Mouse (Mus musculus): ENCODE data around the gene Psmd14.

The Psmd14 gene

DNA sequence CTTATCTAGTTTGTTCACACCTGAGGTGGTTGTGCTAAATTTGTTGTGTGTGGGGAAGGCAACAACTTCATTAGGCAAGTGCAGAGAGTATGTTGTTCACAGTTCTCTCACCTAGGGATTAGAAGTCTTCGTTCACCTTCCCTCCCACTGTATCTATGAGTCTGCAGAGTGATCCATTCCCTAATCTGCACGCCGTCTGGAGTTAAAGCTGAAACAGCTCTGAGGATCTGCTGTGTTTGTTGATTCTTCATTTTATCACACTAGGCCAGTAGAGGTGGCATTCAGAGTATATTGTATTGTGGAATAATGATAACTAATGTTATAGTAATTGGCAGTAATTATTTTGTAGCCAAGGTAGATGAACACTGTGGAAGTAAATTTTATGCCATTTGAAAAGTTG, 48.5 kb downstream of the Psmd14 start:
- no peak for DNase-seq (ENCODE audit: low spot score)

- DNase-seq (ENCODE audit: low spot score) = no peak
These were observed 53.1 kb downstream of the Psmd14 start for GRCm38 (mm10) chr2:61764470-61765105.

DNA sequence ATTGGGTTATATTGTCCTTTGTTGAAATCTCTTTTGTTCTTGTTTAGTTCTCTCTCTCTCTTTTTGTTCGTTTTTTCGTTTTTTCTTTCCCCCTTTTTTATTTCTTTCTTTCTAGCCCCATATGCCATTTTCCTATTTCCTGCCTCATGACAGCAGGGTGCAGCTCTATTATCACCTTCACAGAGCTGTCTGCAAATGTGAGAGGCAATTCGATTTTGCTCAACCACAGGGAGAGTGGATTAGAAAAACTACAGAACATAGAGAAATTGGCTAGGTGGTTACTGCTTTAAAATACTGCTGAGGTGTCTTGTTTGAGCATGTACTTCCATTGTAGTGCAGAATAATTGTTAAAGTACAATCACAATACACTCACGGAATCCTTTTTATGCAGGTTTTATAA, 54.0 kb downstream of the Psmd14 start:
- DNase-seq (ENCODE audit: low spot score) = no peak

DNA sequence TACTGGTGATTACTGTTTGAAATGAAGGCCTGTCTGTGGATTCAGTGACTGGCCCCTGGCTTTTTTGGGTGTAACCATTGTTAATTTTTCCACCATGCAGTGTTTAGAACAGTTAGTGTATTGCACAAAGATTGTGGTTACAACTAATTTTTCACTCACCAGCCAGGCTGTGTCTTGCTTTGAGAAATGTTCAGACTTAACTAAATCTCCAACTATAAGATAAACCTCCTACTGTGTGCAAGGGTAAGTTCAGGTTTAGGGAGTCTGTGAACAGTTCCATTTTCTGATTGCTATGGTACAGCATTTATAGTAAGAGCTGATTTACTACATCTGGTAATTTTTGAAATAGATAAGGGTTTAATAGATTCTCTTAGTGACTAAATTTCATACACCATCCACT, 69.3 kb downstream of the Psmd14 start:
- DNase-seq (ENCODE audit: low spot score) = no peak

DNA sequence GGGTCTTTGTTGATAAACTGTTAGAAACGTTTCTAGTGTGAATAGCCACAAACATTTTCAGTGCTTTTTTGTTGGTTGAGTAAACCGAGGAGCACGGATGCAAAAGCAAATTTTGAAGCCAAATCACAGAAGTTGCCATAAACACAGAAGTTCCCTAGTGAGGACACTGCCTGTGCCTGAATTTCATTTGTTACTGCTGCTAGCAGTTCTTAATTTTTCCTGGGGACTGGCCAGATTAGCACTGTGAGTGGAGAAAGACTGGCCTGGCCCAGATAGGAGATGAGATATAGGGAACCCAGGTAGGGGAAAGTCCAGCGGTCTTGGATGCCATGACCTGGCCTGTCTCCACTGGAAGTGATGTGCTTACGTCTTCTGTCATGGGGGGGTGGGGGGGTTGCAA, 83.5 kb downstream of the Psmd14 start:
- no peak for DNase-seq (ENCODE audit: low spot score)

GRCm38 (mm10) chr2:61798048-61798447, 86.6 kb downstream of the Psmd14 start:
- no peak for DNase-seq (ENCODE audit: low spot score)

- no peak for DNase-seq (ENCODE audit: low spot score)
These were observed 91.3 kb downstream of the Psmd14 start, which contains the start of gene Tbr1 for GRCm38 (mm10) chr2:61802656-61803251. Gene Tbr1, plus strand, starts transcription at chr2:61802930.

DNA sequence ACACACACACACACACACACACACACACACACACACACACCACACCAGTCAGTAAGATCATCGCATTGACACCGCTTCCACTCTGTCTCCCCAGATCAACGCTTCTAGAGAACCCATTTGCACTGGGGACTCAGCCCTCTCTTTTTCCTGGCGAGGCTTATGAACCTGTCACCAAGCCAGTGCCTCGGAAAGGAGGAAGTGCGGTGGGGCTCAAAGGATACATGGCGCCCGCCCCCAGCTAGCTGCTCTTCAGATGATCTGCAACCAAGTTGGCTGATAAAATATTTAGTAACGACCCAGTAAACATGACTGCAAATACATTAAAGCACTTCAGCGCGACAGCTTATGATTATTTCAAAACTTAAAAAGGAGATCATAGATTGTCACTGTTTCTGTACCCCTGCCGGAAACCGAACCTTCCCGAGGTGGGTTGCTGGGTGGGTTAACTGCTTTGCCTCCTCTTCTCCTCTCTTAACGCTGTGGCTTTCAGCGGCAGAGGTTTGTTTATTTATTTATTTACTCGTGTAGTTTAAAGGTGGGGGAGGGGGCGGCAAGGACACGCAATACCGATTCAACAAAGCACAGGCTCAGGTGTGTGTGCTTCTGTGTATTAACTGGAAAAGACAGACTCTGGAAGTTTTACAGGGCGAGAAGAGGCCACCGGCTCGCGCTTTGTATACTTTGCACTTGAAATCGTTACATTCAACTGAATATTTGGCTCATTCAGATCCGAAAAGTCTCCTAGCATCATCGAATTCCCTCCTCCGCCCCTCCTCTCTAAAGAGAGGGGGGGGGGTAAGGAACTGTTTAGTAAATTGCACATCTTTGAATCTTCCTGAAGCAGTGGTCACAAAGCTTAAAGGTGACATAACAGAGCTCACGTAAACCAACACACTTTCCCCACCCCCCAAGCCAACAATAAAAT, 92.2 kb downstream of the Psmd14 start:
- DNase-seq (ENCODE audit: low spot score) = no peak

DNA sequence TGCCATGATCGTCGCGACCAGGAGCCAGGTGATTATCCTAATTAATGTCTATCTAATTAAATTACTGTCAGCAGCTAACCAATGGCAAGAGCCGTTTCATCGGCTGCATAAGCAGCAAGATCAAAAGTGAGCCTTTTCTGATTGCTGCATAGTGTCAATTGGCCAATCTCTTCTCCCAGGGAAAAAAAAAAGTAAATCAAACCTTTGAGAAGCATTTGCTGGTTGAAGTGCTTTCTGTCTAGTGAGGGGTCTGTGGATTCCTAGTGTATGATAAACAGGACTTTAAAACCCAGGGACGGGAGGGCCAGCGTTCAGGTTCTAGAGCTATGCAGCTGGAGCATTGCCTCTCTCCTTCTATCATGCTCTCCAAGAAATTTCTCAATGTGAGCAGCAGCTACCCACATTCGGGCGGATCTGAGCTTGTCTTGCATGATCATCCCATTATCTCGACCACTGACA, 92.9 kb downstream of the Psmd14 start:
- no peak for DNase-seq (ENCODE audit: low spot score)

- DNase-seq (ENCODE audit: low spot score) = no peak
These were observed 93.5 kb downstream of the Psmd14 start for GRCm38 (mm10) chr2:61804841-61805540.

DNA sequence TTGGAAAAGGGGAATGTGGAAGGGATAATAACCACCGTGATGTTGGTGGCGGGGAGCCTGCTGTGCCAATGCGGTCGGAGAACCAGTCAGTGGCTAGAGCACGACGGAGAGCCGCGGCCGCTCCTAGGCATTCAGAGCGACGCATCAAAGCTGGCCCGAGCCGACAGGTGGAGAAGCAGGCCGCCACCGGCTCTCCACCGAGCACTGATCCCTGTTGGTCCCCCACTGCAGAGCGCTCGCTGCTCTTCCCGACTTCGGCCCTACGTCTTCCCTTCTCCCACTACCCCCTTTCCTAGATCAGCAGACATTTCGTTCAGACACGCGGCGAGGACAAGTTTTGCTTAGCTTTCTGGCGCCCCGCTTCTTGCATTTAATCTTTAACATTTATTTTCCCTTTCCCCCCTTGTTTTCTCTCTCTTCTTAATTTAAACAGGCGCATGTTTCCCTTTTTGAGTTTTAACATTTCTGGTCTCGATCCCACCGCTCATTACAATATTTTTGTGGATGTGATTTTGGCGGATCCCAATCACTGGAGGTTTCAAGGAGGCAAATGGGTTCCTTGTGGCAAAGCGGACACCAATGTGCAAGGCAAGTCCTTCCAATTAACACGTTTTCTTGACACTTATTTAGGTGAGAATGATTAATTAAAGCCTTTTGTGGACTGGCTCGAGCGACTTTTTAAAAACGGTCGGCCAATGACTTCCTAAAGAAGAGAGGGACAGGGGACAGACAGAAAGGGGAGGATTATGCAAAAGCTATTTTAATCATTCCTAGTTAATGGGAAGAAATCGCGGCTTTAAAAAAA, 94.2 kb downstream of the Psmd14 start:
- DNase-seq (ENCODE audit: low spot score) = no peak

- DNase-seq (ENCODE audit: low spot score) = no peak
These were observed 94.9 kb downstream of the Psmd14 start for GRCm38 (mm10) chr2:61806346-61806825.

DNA sequence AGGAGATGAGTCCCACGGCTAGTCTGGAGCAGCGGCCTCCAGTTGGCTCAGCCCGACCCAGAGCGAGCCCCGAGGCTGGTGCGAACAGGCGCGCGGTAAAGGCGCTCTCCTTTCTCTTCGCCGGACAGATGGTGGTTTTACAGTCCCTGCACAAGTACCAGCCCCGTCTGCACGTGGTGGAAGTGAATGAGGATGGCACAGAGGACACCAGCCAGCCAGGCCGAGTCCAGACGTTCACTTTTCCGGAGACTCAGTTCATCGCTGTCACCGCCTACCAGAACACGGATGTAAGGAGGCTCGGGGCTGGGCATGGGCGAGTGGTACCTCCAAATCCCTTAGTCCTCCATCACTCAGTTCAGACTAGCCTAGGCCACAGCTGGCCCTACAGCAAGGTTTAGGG, 95.7 kb downstream of the Psmd14 start:
- DNase-seq (ENCODE audit: low spot score) = no peak

GRCm38 (mm10) chr2:61807781-61808180, 96.3 kb downstream of the Psmd14 start:
- no peak for DNase-seq (ENCODE audit: low spot score)

DNA sequence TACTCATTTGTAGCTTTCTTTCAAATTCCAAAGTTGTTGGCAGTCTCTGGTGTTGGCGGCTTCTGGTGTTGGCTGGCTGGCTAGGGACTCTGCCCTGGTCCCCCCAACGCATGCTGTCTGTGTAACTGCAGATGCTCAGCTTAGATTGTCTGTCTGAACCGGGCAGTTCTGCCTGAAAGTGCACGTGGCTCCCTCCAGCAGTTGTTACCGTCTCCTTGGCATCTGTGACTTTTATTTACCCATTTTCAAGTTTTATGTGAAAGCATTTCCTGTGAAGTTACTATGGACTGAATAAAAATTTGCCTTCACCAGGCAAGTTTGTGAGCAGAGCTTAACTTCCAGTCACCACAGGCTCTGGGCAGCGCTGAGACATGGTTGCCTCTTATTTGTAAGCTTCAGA, 97.3 kb downstream of the Psmd14 start:
- no peak for DNase-seq (ENCODE audit: low spot score)

DNA sequence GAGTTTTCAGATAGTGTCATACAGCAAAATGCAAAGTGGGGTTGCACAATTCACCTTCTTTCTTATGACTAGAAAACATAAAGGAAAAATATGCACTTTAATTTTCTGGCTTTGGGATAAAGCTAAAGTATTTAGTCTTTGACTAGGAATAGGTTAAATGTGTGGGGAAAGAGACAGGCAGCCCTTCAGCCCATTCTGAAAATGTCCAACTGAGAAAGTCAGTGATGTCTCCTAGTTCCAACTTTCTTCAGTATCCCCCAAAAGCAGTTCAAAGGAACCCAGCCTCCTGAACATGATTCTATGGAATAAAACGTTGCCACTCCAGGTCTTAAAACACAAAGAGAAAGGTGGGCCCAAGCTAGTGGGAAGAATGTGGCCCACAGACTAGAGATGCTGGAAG, 97.9 kb downstream of the Psmd14 start:
- DNase-seq (ENCODE audit: low spot score) = no peak

- no peak for DNase-seq (ENCODE audit: low spot score)
These were observed 99.3 kb downstream of the Psmd14 start for GRCm38 (mm10) chr2:61810751-61811150.

GRCm38 (mm10) chr2:61811163-61811506, 99.6 kb downstream of the Psmd14 start:
- DNase-seq (ENCODE audit: low spot score) = no peak

GRCm38 (mm10) chr2:61811507-61812421, 100.3 kb downstream of the Psmd14 start:
- DNase-seq (ENCODE audit: low spot score) = no peak

DNA sequence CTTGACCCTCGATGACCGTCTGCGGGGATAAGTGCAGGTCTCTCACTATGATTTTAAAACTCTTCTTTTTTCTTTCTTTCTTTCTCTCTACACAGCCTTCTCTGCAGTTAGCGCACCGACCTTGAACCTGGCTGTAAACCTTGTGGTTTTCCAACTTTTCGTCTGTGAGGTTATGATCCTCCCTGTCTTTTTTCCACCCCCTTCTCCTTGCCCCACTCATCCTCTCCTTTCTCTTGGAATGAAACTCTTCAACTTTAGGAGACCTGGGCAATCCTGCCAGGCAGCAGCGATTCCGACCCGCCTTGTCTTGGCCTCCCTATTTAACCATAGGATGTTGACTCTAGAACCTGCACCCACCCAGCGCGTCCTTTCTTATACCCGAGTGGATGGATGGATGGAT, 101.0 kb downstream of the Psmd14 start:
- DNase-seq (ENCODE audit: low spot score) = no peak

Data from MN1 (cell line).